ENCODE assay signal across 8 mouse cellular contexts in the genomic region with DNA sequence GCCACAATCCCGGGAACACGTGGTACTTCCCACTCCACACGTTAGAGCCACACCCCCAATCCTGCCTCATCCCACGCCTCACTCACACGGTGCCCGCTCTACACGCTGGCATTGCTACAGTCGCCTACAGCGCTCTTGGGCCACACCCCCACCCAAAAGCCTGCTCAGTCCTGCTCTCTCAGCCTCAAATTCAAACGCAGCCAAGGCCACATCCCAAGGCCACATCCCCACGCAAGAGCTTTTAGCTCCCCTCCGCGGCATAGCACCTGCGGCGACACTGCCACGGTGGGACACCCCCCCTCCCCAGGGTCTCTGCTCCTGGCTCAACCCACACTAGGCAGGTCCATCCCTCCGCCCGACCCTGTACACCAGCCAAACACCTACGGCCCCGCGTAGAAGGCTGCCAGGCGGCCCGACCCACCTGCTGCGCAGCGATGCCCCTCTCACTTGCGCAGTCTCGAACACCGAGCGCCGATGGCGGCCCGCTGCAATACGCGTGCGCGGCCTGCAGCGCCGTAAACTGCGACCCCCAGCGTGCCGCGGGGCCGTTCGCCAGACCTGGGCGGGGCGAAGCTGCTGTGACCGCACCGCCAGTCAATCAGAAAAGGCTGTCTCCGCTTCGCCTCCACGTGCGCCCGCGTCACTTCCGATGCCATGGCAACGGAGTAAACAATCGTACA. TPM values are rescaled to one million over a fixed set of nuclear protein-coding genes. Genes with fewer than 3 reads are reported as not detected.
DNase-seq lines count a peak whose midpoint lies in the region; ATAC-seq lines count a peak whose summit lies in the region.

No protein-coding gene starts in this region.

- DNase-seq in WW6 (ENCODE audit: low read depth, low spot score) = peak; percentile 68
- DNase-seq in cerebellum, postnatal 25 days = peak; percentile 87 to 94
- peak; percentile 27 for DNase-seq in gastrocnemius, adult 18-20 months (ENCODE audit: low spot score)
- peak; percentile 46 to 85 for DNase-seq in left cerebral cortex, adult 8-10 months (ENCODE audit: low spot score in 2 of 2)
- DNase-seq in right cerebral cortex, adult 18-20 months = peak; percentile 89
- peak; percentile 29 to 31 for DNase-seq in urinary bladder, adult 18-20 months (ENCODE audit: low spot score in 2 of 2)

- no peaks in the 10 kb centered on the region for H3K79me2 ChIP-seq in macrophage (ENCODE audit: inconsistent target)

- H3K27ac ChIP-seq in hindbrain, embryonic 16.5 days (ENCODE audit: low read depth, low read length) = peak overlapping the region; percentile 76
- no peak overlapping the region for H3K27ac ChIP-seq in macrophage

- under 1% methylated on average over 57 of the region's 57 CpGs for WGBS in hindbrain, embryonic 16.5 days
- WGBS in macrophage (ENCODE audit: missing documents) = under 1% methylated on average over 49 of the region's 57 CpGs

- peak overlapping the region; percentile 81 for H3K4me3 ChIP-seq in hindbrain, embryonic 16.5 days (ENCODE audit: low read length)
- peak overlapping the region; percentile 16; the same call in 1 of the 2 replicates for H3K4me3 ChIP-seq in macrophage (ENCODE audit: inconsistent target)

- H3K9me3 ChIP-seq in hindbrain, embryonic 16.5 days (ENCODE audit: control insufficient read depth, low read length) = peaks cover 2% of the 10 kb centered on the region

- ATAC-seq in hindbrain, embryonic 16.5 days = peak; percentile 97

- H3K4me2 ChIP-seq in hindbrain, embryonic 16.5 days (ENCODE audit: low read length) = peak overlapping the region; percentile 92

- H3K4me1 ChIP-seq in hindbrain, embryonic 16.5 days (ENCODE audit: control insufficient read depth, insufficient read depth, low read depth, low read length) = peaks cover 9% of the 10 kb centered on the region

- peak overlapping the region; percentile 93 for H3K9ac ChIP-seq in hindbrain, embryonic 16.5 days (ENCODE audit: low read depth, low read length)

- no peaks in the 10 kb centered on the region for H3K27me3 ChIP-seq in hindbrain, embryonic 16.5 days (replicated peaks; ENCODE audit: control insufficient read depth, insufficient read depth, low read length)

- H3K36me3 ChIP-seq in hindbrain, embryonic 16.5 days (ENCODE audit: control insufficient read depth, insufficient read depth, low read length) = peaks cover 3% of the 10 kb centered on the region
- H3K36me3 ChIP-seq in macrophage (ENCODE audit: inconsistent target) = no peaks in the 10 kb centered on the region

RNA-seq across cellular contexts. Expression of a gene that starts 23.1 kb away (rescaled TPM):
- 1 to 10 TPM in 1 of 2 experiments, under 1 TPM in 1; 0.36 to 1.2 TPM for total RNA-seq in gastrocnemius, adult 18-20 months (2021)
- polyA plus RNA-seq in hindbrain, embryonic 16.5 days (2015; fragmentation: Nextera tagmentation; extraction: Ambion mirVana) = 35.3 and 36.2 TPM in 2 replicates
- 10 to 100 TPM; 21.9 to 27.0 (median 22.9) TPM for total RNA-seq in left cerebral cortex, adult 8-10 months (2022)
- total RNA-seq in macrophage (2018; cell fraction: chromatin; rRNA removed) = 10 to 100 TPM in 2 of 26 experiments, 1 to 10 TPM in 18, under 1 TPM in 5, not detected in 1; 0.16 to 11.1 (median 2.2) TPM
- total RNA-seq in macrophage (2018; cell fraction: cytosol; rRNA removed) = under 1 TPM; 0.07 to 0.69 (median 0.21) TPM
- 1 to 10 TPM in 12 of 26 experiments, under 1 TPM in 11, not detected in 3; 0.12 to 3.2 (median 1.2) TPM for total RNA-seq in macrophage (2018; cell fraction: nucleus; rRNA removed)
- 0.43 to 1.0 TPM (median 0.47 TPM) in 3 replicates for polyA plus RNA-seq in macrophage (2018)

RNA-seq across cellular contexts. Expression of a gene that starts 38.4 kb away (rescaled TPM):
- total RNA-seq in gastrocnemius, adult 18-20 months (2021) = 1 to 10 TPM; 3.6 to 4.5 TPM
- 23.8 and 31.0 TPM in 2 replicates for polyA plus RNA-seq in hindbrain, embryonic 16.5 days (2015; fragmentation: Nextera tagmentation; extraction: Ambion mirVana)
- 10 to 100 TPM; 17.4 to 25.3 (median 19.4) TPM for total RNA-seq in left cerebral cortex, adult 8-10 months (2022)
- 10 to 100 TPM in 22 of 26 experiments, 1 to 10 TPM in 4; 5.3 to 66.0 (median 28.4) TPM for total RNA-seq in macrophage (2018; cell fraction: chromatin; rRNA removed)
- 1 to 10 TPM; 1.1 to 6.2 (median 3.5) TPM for total RNA-seq in macrophage (2018; cell fraction: cytosol; rRNA removed)
- 10 to 100 TPM in 23 of 26 experiments, 1 to 10 TPM in 3; 4.7 to 67.2 (median 20.8) TPM for total RNA-seq in macrophage (2018; cell fraction: nucleus; rRNA removed)
- polyA plus RNA-seq in macrophage (2018) = 6.3 to 6.9 TPM (median 6.3 TPM) in 3 replicates

RNA-seq across cellular contexts. Expression of a gene that starts 45.5 kb away (rescaled TPM):
- not detected for total RNA-seq in gastrocnemius, adult 18-20 months (2021)
- polyA plus RNA-seq in hindbrain, embryonic 16.5 days (2015; fragmentation: Nextera tagmentation; extraction: Ambion mirVana) = 0.03 TPM in 1 of 2 replicates, not detected in the other
- under 1 TPM; 0.06 to 0.14 (median 0.08) TPM for total RNA-seq in left cerebral cortex, adult 8-10 months (2022)
- total RNA-seq in macrophage (2018; cell fraction: chromatin; rRNA removed) = not detected
- not detected for total RNA-seq in macrophage (2018; cell fraction: cytosol; rRNA removed)
- not detected for total RNA-seq in macrophage (2018; cell fraction: nucleus; rRNA removed)
- polyA plus RNA-seq in macrophage (2018) = not detected in 3 replicates

RNA-seq across cellular contexts. Expression of a gene that starts 54.3 kb away (rescaled TPM):
- total RNA-seq in gastrocnemius, adult 18-20 months (2021) = 10 to 100 TPM; 12.3 to 12.6 TPM
- polyA plus RNA-seq in hindbrain, embryonic 16.5 days (2015; fragmentation: Nextera tagmentation; extraction: Ambion mirVana) = 24.7 and 30.6 TPM in 2 replicates
- 10 to 100 TPM; 13.5 to 18.4 (median 14.9) TPM for total RNA-seq in left cerebral cortex, adult 8-10 months (2022)
- total RNA-seq in macrophage (2018; cell fraction: chromatin; rRNA removed) = 10 to 100 TPM in 25 of 26 experiments, 1 to 10 TPM in 1; 9.8 to 79.2 (median 32.5) TPM
- total RNA-seq in macrophage (2018; cell fraction: cytosol; rRNA removed) = 10 to 100 TPM in 24 of 26 experiments, 1 to 10 TPM in 2; 7.5 to 27.7 (median 19.3) TPM
- total RNA-seq in macrophage (2018; cell fraction: nucleus; rRNA removed) = 10 to 100 TPM in 25 of 26 experiments, 1 to 10 TPM in 1; 8.9 to 46.7 (median 20.3) TPM
- 17.3 to 21.6 TPM (median 21.1 TPM) in 3 replicates for polyA plus RNA-seq in macrophage (2018)

Comparison
In these comparisons a context has a peak if more than half of its experiments do, and no peak if none do; other contexts are left out.
1. DNase-seq: peak in every context shown above with its lines; median percentile 90 in cerebellum, postnatal 25 days; 89 in right cerebral cortex, adult 18-20 months; 68 in WW6; 66 in left cerebral cortex, adult 8-10 months; 30 in urinary bladder, adult 18-20 months; 27 in gastrocnemius, adult 18-20 months.
2. RNA of a gene that starts 23.1 kb away (total RNA-seq): 21.9 to 27.0 TPM in left cerebral cortex, adult 8-10 months; 0.36 to 1.2 TPM in gastrocnemius, adult 18-20 months; every median in the first group is over 10 times any median in the second.